Mouse (Mus musculus): ENCODE results near the gene Tlr7.
A peak's percentile ranks its signal among the peaks of the same experiment; 100 is the strongest.
"Not testable (repeated sequence)": the region's sequence is repeated elsewhere in the genome, so short reads cannot be mapped to it uniquely, and the experiment has no call there.

Tlr7 gene

DNA sequence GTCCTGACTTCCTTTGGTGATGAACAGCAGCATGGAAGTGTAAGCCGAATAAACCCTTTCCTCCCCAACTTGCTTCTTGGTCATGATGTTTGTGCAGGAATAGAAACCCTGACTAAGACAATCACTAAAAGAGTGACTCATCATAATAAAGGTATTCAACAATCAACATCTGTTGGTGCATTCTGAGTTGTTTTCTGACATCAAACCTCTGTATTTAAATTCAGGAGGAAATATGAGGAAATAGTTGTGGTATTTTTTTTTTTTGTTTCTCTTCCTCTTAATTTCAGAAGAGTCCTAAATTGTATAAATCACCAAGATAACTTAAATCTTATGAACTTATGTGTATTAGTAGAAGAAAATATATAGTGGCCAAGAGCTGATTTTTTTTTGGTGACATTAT, 28.3 kb downstream of the Tlr7 start:
- DNase-seq (ENCODE audit: low spot score in 2 of 2) = not testable (repeated sequence)

DNA sequence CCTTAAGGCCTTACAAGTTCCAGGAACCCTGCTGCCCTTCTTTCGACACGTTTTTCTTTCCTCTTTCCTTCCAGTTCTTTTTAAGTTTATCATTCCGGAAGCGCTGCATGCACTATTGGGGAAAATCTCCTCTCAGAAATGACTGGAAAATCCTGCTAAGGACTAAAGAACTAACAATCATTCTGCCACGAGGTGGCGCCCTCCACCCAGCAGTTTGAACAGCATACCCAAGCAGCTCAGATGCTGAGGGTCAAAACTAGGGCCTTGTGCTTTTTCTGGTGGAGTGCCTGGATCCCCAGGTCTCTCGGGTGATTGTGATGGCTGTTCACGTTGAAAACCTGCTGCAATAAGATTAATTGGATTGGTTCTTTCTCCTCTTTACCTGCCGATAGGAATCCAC, 53.4 kb downstream of the Tlr7 start:
- DNase-seq (ENCODE audit: low spot score in 2 of 2) = peak; percentile 31 to 71

DNA sequence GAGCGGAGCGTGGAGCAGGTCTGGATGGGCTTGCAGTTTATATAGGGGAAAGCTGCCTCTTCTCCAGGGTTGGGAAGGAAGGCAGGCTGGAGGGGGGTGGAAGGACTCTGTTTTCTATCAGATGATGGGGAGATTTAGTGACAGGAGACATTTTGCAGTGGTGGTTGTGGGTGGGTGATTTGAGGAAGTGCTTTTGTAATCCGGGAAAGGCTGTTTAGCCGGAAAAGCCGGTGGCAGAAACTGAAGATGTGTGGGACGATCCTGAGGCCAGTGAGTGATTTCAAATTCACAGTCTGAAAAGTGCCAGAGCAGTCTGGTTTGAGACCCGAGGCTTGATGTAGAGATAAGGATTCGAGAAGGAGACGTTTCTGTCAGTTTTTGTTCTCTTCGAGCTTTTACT, 53.8 kb downstream of the Tlr7 start:
- DNase-seq (ENCODE audit: low spot score in 2 of 2) = no peak

DNA sequence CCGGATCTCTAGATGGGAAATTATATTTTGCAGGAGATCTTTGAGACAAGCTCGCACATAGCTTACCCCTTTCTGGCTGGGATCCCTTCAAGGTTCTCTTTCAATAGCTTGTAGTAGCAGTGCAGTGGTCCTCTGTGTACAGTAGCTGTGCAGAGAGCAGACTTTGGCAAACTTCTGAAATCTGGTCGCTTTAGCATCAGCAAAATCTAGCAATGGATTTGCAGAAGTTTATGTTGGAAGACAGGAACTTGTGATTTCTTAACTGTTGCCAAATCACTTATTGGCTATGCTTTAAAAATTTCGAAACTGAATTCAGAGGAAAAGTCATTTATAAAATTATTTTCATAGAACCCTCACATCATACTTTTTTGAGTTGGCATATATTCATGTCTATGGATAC, 66.3 kb downstream of the Tlr7 start, which contains the start of gene Tlr8:
Tlr8 (minus strand) TSS at position 244 of the 400 bp plus-strand sequence.
- no peak for DNase-seq (ENCODE audit: low spot score in 2 of 2)

DNA sequence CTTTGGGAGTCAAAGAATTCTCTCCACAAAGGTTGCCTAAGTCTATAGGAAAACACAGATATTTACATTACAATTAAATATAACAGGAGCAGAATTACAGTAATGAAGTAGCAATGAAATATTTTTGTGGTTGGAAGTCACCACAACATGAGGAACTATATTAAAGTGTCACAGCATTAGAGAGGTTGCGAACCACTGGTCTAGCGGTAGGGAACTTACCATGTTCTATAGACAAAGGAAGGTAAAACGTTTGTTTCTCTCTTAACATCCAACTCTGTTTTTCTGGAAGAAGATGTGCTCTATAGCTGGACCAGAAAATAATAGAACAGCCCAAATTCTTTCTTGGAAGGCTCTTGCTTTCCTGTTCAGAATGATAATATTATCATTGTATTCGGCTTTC, 66.8 kb downstream of the Tlr7 start:
- no peak for DNase-seq (ENCODE audit: low spot score in 2 of 2)

All from urinary bladder, postnatal 4 days (tissue).